26 mouse cellular contexts compared by ENCODE assay signal in the genomic region with DNA sequence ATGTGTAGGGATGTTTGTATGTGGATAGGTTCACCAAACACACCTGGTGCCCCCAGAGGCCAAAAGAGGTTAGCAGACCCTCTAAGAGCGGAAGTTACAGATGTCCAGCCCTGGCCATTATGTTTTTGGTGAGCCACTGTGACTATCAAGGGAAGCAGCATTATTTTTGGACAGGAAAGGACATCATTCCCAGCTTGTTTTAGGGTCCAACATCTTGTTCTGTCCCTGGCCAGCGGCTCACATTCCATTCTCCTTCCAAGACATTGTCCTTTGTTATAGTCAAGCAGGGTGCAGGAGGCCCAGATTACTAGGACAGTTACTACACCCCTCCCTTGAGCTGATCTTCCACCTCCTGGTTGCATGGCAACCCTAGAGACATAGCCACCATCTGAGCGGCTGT. TPM values are rescaled to one million over a fixed set of nuclear protein-coding genes. Genes with fewer than 3 reads are reported as not detected.
A peak's percentile ranks its signal among the peaks of the same experiment; 100 is the strongest.
DNase-seq lines count a peak whose midpoint lies in the region; ATAC-seq and TF ChIP-seq lines count a peak whose summit lies in the region.
"Had no signal": no experiment of that assay in that cellular context is flagged by ENCODE, and none has a peak within 500 bp of the region (broad histone marks: within the 10 kb centered on the region; RNA-seq: fewer than 3 reads in every experiment).

No protein-coding gene starts in this region.

- TF ChIP-seq CTCF in gastrocnemius, adult 2 months (IDR thresholded peaks at IDR 0.05), result no peak
- no peak for TF ChIP-seq CTCF in midbrain, postnatal 0 days (IDR thresholded peaks at IDR 0.05)

- no peak for DNase-seq in gastrocnemius, adult 2 months
- DNase-seq in gastrocnemius, postnatal 25 days, result no peak
- no peak for DNase-seq in kidney, postnatal 14 days
- no peak for DNase-seq in midbrain, postnatal 0 days (ENCODE audit: low spot score)
- DNase-seq in thymus, postnatal 14 days, result no peak
- no peak for DNase-seq in neural tube, embryonic 10.5 days (ENCODE audit: extremely low spot score, low spot score)
- DNase-seq: adrenal gland, adult 8-10 months; B cell, adult 2 months; cerebellum, adult 11-12 months; cerebellum, adult 9-10 months; cerebellum, postnatal 25 days; gastrocnemius, postnatal 14 days; heart, postnatal 36 days had no signal

- no peak overlapping the region for H3K4me3 ChIP-seq in gastrocnemius, adult 2 months
- no peak overlapping the region for H3K4me3 ChIP-seq in kidney, embryonic 15.5 days (replicated peaks)
- no peak overlapping the region for H3K4me3 ChIP-seq in midbrain, postnatal 0 days (ENCODE audit: low read depth, low read length)
- no peak overlapping the region for H3K4me3 ChIP-seq in midbrain, embryonic 13.5 days (replicated peaks)
- H3K4me3 ChIP-seq: embryonic facial prominence, embryonic 12.5 days; forebrain, embryonic 12.5 days; heart, embryonic 15.5 days; hindbrain, embryonic 12.5 days had no signal

- H3K9me3 ChIP-seq in kidney, embryonic 15.5 days (replicated peaks), result no peaks in the 10 kb centered on the region
- no peaks in the 10 kb centered on the region for H3K9me3 ChIP-seq in midbrain, postnatal 0 days (ENCODE audit: low read length)
- H3K9me3 ChIP-seq in midbrain, embryonic 13.5 days, result no peaks in the 10 kb centered on the region
- H3K9me3 ChIP-seq: embryonic facial prominence, embryonic 12.5 days; forebrain, embryonic 12.5 days; heart, embryonic 15.5 days; hindbrain, embryonic 12.5 days had no signal

- peaks cover 52% of the 10 kb centered on the region for H3K36me3 ChIP-seq in kidney, embryonic 15.5 days
- H3K36me3 ChIP-seq in midbrain, postnatal 0 days (ENCODE audit: insufficient read depth, low read length), result peaks cover 25% of the 10 kb centered on the region
- peaks cover 47% of the 10 kb centered on the region for H3K36me3 ChIP-seq in midbrain, embryonic 13.5 days

- no peak for ATAC-seq in kidney, embryonic 15.5 days (replicated peaks; ENCODE audit: low FRiP score)
- no peak for ATAC-seq in midbrain, postnatal 0 days (ENCODE audit: low FRiP score)
- ATAC-seq in midbrain, embryonic 13.5 days, result no peak
- ATAC-seq: CD4-positive, CD25-positive, alpha-beta regulatory T cell, adult 4 months; forebrain, embryonic 16.5 days; hindbrain, embryonic 16.5 days; inflammation-experienced regulatory T-cells, adult 6 months; Patski had no signal

- WGBS in kidney, embryonic 15.5 days, result 79% methylated on average over 3 of the region's 3 CpGs
- WGBS in midbrain, postnatal 0 days, result 72% methylated on average over 3 of the region's 3 CpGs
- 78% methylated on average over 3 of the region's 3 CpGs for WGBS in midbrain, embryonic 13.5 days

- intact Hi-C loops in gastrocnemius, adult 2 months (cut with DNase I), result no loop called here

- peaks cover 34% of the 10 kb centered on the region for H3K4me1 ChIP-seq in kidney, embryonic 15.5 days
- no peaks in the 10 kb centered on the region for H3K4me1 ChIP-seq in midbrain, postnatal 0 days (ENCODE audit: insufficient read depth, low read length)
- peaks cover 7% of the 10 kb centered on the region for H3K4me1 ChIP-seq in midbrain, embryonic 13.5 days (replicated peaks)

- peak overlapping the region; percentile 41; the same call in 1 of the 2 replicates for H3K27ac ChIP-seq in gastrocnemius, adult 2 months
- H3K27ac ChIP-seq in kidney, embryonic 15.5 days, result peak overlapping the region; percentile 52; the same call in 1 of the 2 replicates
- H3K27ac ChIP-seq in midbrain, postnatal 0 days (ENCODE audit: low read depth, low read length), result no peak overlapping the region
- no peak overlapping the region for H3K27ac ChIP-seq in midbrain, embryonic 13.5 days
- H3K27ac ChIP-seq: embryonic facial prominence, embryonic 12.5 days; forebrain, embryonic 12.5 days; hindbrain, embryonic 12.5 days had no signal

- H3K9ac ChIP-seq in kidney, embryonic 15.5 days, result no peak overlapping the region
- H3K9ac ChIP-seq in midbrain, postnatal 0 days (replicated peaks; ENCODE audit: low read length, poor library complexity, severe bottlenecking), result 0 out of 2 replicates have a peak overlapping the region, but pooled peaks have one; percentile 39
- H3K9ac ChIP-seq in midbrain, embryonic 13.5 days (replicated peaks), result no peak overlapping the region
- H3K9ac ChIP-seq: embryonic facial prominence, embryonic 12.5 days; forebrain, embryonic 12.5 days; heart, embryonic 15.5 days; hindbrain, embryonic 12.5 days had no signal

- no peaks in the 10 kb centered on the region for H3K27me3 ChIP-seq in kidney, embryonic 15.5 days
- no peaks in the 10 kb centered on the region for H3K27me3 ChIP-seq in midbrain, postnatal 0 days (ENCODE audit: insufficient read depth, low read length)
- H3K27me3 ChIP-seq in midbrain, embryonic 13.5 days, result no peaks in the 10 kb centered on the region
- H3K27me3 ChIP-seq: embryonic facial prominence, embryonic 12.5 days; forebrain, embryonic 12.5 days; heart, embryonic 15.5 days; hindbrain, embryonic 12.5 days; Patski had no signal

- H3K4me2 ChIP-seq in kidney, embryonic 15.5 days, result no peak overlapping the region
- no peak overlapping the region for H3K4me2 ChIP-seq in midbrain, postnatal 0 days (ENCODE audit: low read depth, low read length, poor library complexity, severe bottlenecking)
- no peak overlapping the region for H3K4me2 ChIP-seq in midbrain, embryonic 13.5 days (replicated peaks)
- H3K4me2 ChIP-seq: embryonic facial prominence, embryonic 12.5 days; forebrain, embryonic 12.5 days; heart, embryonic 11.5 days; heart, embryonic 15.5 days; hindbrain, embryonic 12.5 days had no signal

RNA-seq across cellular contexts. Expression of gene Rpl26, which starts 5.9 kb away (rescaled TPM):
- 100 to 1,000 TPM; 606 to 729 TPM for total RNA-seq in gastrocnemius, adult 2 months (2021)
- total RNA-seq in gastrocnemius, postnatal 25 days (2021), result 100 to 1,000 TPM; 573 to 637 TPM
- polyA plus RNA-seq in kidney, embryonic 15.5 days (2015; fragmentation: Nextera tagmentation; extraction: Ambion mirVana), result 1,042 and 1,119 TPM in 2 replicates
- 1,124 and 1,179 TPM in 2 replicates for total RNA-seq in midbrain, postnatal 0 days (2014; rRNA removed)
- polyA plus RNA-seq in midbrain, postnatal 0 days (2015; fragmentation: Nextera tagmentation; extraction: Ambion mirVana), result 561 and 573 TPM in 2 replicates
- 718 and 727 TPM in 2 replicates for polyA plus RNA-seq in midbrain, embryonic 13.5 days (2015; fragmentation: Nextera tagmentation; extraction: Ambion mirVana)

RNA-seq across cellular contexts. Expression of gene Rnf222, which starts 18.9 kb away (rescaled TPM):
- total RNA-seq in gastrocnemius, adult 2 months (2021), result not detected
- total RNA-seq in gastrocnemius, postnatal 25 days (2021), result not detected
- 0.18 and 0.27 TPM in 2 replicates for polyA plus RNA-seq in kidney, embryonic 15.5 days (2015; fragmentation: Nextera tagmentation; extraction: Ambion mirVana)
- total RNA-seq in midbrain, postnatal 0 days (2014; rRNA removed), result 0.11 TPM in 1 of 2 replicates, not detected in the other
- not detected in 2 replicates for polyA plus RNA-seq in midbrain, postnatal 0 days (2015; fragmentation: Nextera tagmentation; extraction: Ambion mirVana)
- polyA plus RNA-seq in midbrain, embryonic 13.5 days (2015; fragmentation: Nextera tagmentation; extraction: Ambion mirVana), result 0.04 and 0.05 TPM in 2 replicates
- total RNA-seq: gastrocnemius, postnatal 14 days; granulocyte monocyte progenitor cell, adult 5-6 weeks; heart, postnatal 36 days had no signal
- polyA plus RNA-seq: CD4-positive, CD25-positive, alpha-beta regulatory T cell, adult 4 months; forebrain, embryonic 16.5 days; hindbrain, embryonic 12.5 days; inflammation-experienced regulatory T-cells, adult 6 months; Patski had no signal

RNA-seq across cellular contexts. Expression of gene Odf4, which starts 19.6 kb away (rescaled TPM):
- total RNA-seq in gastrocnemius, adult 2 months (2021), result not detected
- not detected for total RNA-seq in gastrocnemius, postnatal 25 days (2021)
- polyA plus RNA-seq in kidney, embryonic 15.5 days (2015; fragmentation: Nextera tagmentation; extraction: Ambion mirVana), result not detected in 2 replicates
- total RNA-seq in midbrain, postnatal 0 days (2014; rRNA removed), result 1.5 and 4.3 TPM in 2 replicates
- polyA plus RNA-seq in midbrain, postnatal 0 days (2015; fragmentation: Nextera tagmentation; extraction: Ambion mirVana), result 0.52 and 2.2 TPM in 2 replicates
- 0.57 and 0.73 TPM in 2 replicates for polyA plus RNA-seq in midbrain, embryonic 13.5 days (2015; fragmentation: Nextera tagmentation; extraction: Ambion mirVana)
- total RNA-seq: gastrocnemius, postnatal 14 days; granulocyte monocyte progenitor cell, adult 5-6 weeks; heart, postnatal 36 days had no signal
- polyA plus RNA-seq: CD4-positive, CD25-positive, alpha-beta regulatory T cell, adult 4 months; embryonic facial prominence, embryonic 12.5 days; heart, embryonic 11.5 days; heart, embryonic 15.5 days; hindbrain, embryonic 12.5 days; inflammation-experienced regulatory T-cells, adult 6 months; Patski had no signal

RNA-seq across cellular contexts. Expression of gene Ndel1, which starts 35.6 kb away (rescaled TPM):
- 10 to 100 TPM; 82.3 to 82.4 TPM for total RNA-seq in gastrocnemius, adult 2 months (2021)
- total RNA-seq in gastrocnemius, postnatal 25 days (2021), result 10 to 100 TPM; 69.4 to 71.0 TPM
- 87.3 and 87.5 TPM in 2 replicates for polyA plus RNA-seq in kidney, embryonic 15.5 days (2015; fragmentation: Nextera tagmentation; extraction: Ambion mirVana)
- 88.0 and 114 TPM in 2 replicates for total RNA-seq in midbrain, postnatal 0 days (2014; rRNA removed)
- 106 and 112 TPM in 2 replicates for polyA plus RNA-seq in midbrain, postnatal 0 days (2015; fragmentation: Nextera tagmentation; extraction: Ambion mirVana)
- 79.9 and 80.8 TPM in 2 replicates for polyA plus RNA-seq in midbrain, embryonic 13.5 days (2015; fragmentation: Nextera tagmentation; extraction: Ambion mirVana)

RNA-seq across cellular contexts. Expression of gene Arhgef15, which starts 50.0 kb away (rescaled TPM):
- total RNA-seq in gastrocnemius, adult 2 months (2021), result 1 to 10 TPM; 5.9 to 9.7 TPM
- total RNA-seq in gastrocnemius, postnatal 25 days (2021), result 1 to 10 TPM; 8.4 to 9.6 TPM
- polyA plus RNA-seq in kidney, embryonic 15.5 days (2015; fragmentation: Nextera tagmentation; extraction: Ambion mirVana), result 15.8 and 19.6 TPM in 2 replicates
- total RNA-seq in midbrain, postnatal 0 days (2014; rRNA removed), result 23.3 and 50.8 TPM in 2 replicates
- polyA plus RNA-seq in midbrain, postnatal 0 days (2015; fragmentation: Nextera tagmentation; extraction: Ambion mirVana), result 27.6 and 34.3 TPM in 2 replicates
- polyA plus RNA-seq in midbrain, embryonic 13.5 days (2015; fragmentation: Nextera tagmentation; extraction: Ambion mirVana), result 12.1 and 13.6 TPM in 2 replicates

Comparison
In these comparisons a context has a peak if more than half of its experiments do, and no peak if none do; other contexts are left out.
1. H3K27ac ChIP-seq: peak in gastrocnemius, adult 2 months (single experiment) and kidney, embryonic 15.5 days (single experiment); none in midbrain, postnatal 0 days (single experiment) and midbrain, embryonic 13.5 days (single experiment).